Mouse (Mus musculus) heart, embryonic 10.5 days (tissue): ENCODE measurements at regions not wholly inside any gene's neighbourhood (a gene's known extent, or its start where the extent isn't known, plus 50 kb on each side); places are given as distances from the start of the nearest gene placed in this dataset.
"Not testable (repeated sequence)": the region's sequence is repeated elsewhere in the genome, so short reads cannot be mapped to it uniquely, and the experiment has no call there.

ENCODE experiments used
- DNase-seq: peaks from one replicate; pipeline ENCODE4 v3.0.0-alpha.2; 2017; ENCODE audit warnings: low spot score
- H3K27ac ChIP-seq: fragments of 300-500 bp; sonication (generic); 2 replicates; pipeline ENCODE4 v1.5.1; 2016; ENCODE audit warnings: mild to moderate bottlenecking
- H3K27me3 ChIP-seq: fragments of 300-500 bp; sonication (generic); 2 replicates; pipeline ENCODE4 v1.6.1; 2016; ENCODE audit warnings: mild to moderate bottlenecking; ENCODE audit not compliant: poor library complexity, insufficient read depth, severe bottlenecking
- H3K36me3 ChIP-seq: fragments of 300-500 bp; sonication (generic); 2 replicates; pipeline ENCODE4 v1.6.1; 2016; ENCODE audit warnings: mild to moderate bottlenecking, moderate library complexity
- H3K4me1 ChIP-seq: fragments of 300-500 bp; sonication (generic); 2 replicates; pipeline ENCODE4 v1.6.1; 2016; ENCODE audit warnings: mild to moderate bottlenecking
- H3K4me3 ChIP-seq: fragments of 300-500 bp; sonication (generic); 2 replicates; pipeline ENCODE4 v1.5.1; 2016; ENCODE audit warnings: mild to moderate bottlenecking, moderate library complexity
- H3K9me3 ChIP-seq: fragments of 300-500 bp; sonication (generic); 2 replicates; pipeline ENCODE4 v1.6.1; 2016; ENCODE audit warnings: mild to moderate bottlenecking, moderate library complexity
- WGBS: fragments of 180-500 bp; shearing (Covaris S2); methylation state at CpG from one replicate; pipeline ENCODE4 v1.1.7; 2016; 5-methylcytosine and 5-hydroxymethylcytosine counted together

GRCm38 (mm10) chr4:105690716-105691115 lies 99.0 kb upstream of the Gm12728 start:
- H3K4me1 ChIP-seq: no peaks in the 10 kb centered on the region
- no peak overlapping the region for H3K27ac ChIP-seq
- WGBS: 39% methylated on average over 3 of the region's 3 CpGs
- no peak overlapping the region for H3K4me3 ChIP-seq
- 0 out of 2 replicates have a peak, but pooled peaks cover 9% of the 10 kb centered on the region for H3K27me3 ChIP-seq
- no peak for DNase-seq
- H3K36me3 ChIP-seq: no peaks in the 10 kb centered on the region
- no peaks in the 10 kb centered on the region for H3K9me3 ChIP-seq

GRCm38 (mm10) chr4:105692380-105692779 lies 97.3 kb upstream of the Gm12728 start:
- no peak overlapping the region for H3K4me3 ChIP-seq
- H3K4me1 ChIP-seq: no peaks in the 10 kb centered on the region
- no peaks in the 10 kb centered on the region for H3K36me3 ChIP-seq
- H3K27ac ChIP-seq: no peak overlapping the region
- WGBS: 79% methylated on average over 4 of the region's 4 CpGs
- DNase-seq: no peak
- 0 out of 2 replicates have a peak, but pooled peaks cover 9% of the 10 kb centered on the region for H3K27me3 ChIP-seq
- no peaks in the 10 kb centered on the region for H3K9me3 ChIP-seq

GRCm38 (mm10) chr4:105695895-105696294 lies 93.8 kb upstream of the Gm12728 start:
- DNase-seq: no peak
- Histone ChIP-seq H3K4me1 (no peaks in the 10 kb centered on the region), H3K4me3 (no peak overlapping the region), H3K36me3 (no peaks in the 10 kb centered on the region), H3K27me3 (0 out of 2 replicates have a peak, but pooled peaks cover 8% of the 10 kb centered on the region), H3K27ac (no peak overlapping the region), H3K9me3 (no peaks in the 10 kb centered on the region)
- 82% methylated on average over 2 of the region's 2 CpGs for WGBS

- WGBS: 79% methylated on average over 4 of the region's 4 CpGs
- Histone ChIP-seq H3K9me3 (no peaks in the 10 kb centered on the region), H3K27me3 (no peaks in the 10 kb centered on the region), H3K4me3 (no peak overlapping the region), H3K27ac (no peak overlapping the region), H3K4me1 (no peaks in the 10 kb centered on the region), H3K36me3 (no peaks in the 10 kb centered on the region)
- DNase-seq: no peak
Observed at GRCm38 (mm10) chr4:105697123-105697522, 92.5 kb upstream of the Gm12728 start.

- Histone ChIP-seq H3K27ac (no peak overlapping the region), H3K4me3 (no peak overlapping the region), H3K36me3 (no peaks in the 10 kb centered on the region), H3K27me3 (no peaks in the 10 kb centered on the region), H3K9me3 (no peaks in the 10 kb centered on the region), H3K4me1 (no peaks in the 10 kb centered on the region)
- 75% methylated on average over 3 of the region's 3 CpGs for WGBS
- DNase-seq: no peak
Observed at GRCm38 (mm10) chr4:105702036-105702435, 87.6 kb upstream of the Gm12728 start.

GRCm38 (mm10) chr4:105703408-105703807 lies 86.3 kb upstream of the Gm12728 start:
- Histone ChIP-seq H3K9me3 (no peaks in the 10 kb centered on the region), H3K27me3 (no peaks in the 10 kb centered on the region), H3K36me3 (no peaks in the 10 kb centered on the region), H3K4me3 (no peak overlapping the region), H3K27ac (no peak overlapping the region), H3K4me1 (no peaks in the 10 kb centered on the region)
- 84% methylated on average over 3 of the region's 3 CpGs for WGBS
- no peak for DNase-seq

- H3K9me3 ChIP-seq: no peaks in the 10 kb centered on the region
- H3K36me3 ChIP-seq: no peaks in the 10 kb centered on the region
- H3K27me3 ChIP-seq: no peaks in the 10 kb centered on the region
- DNase-seq: no peak
- no peaks in the 10 kb centered on the region for H3K4me1 ChIP-seq
- no peak overlapping the region for H3K4me3 ChIP-seq
- H3K27ac ChIP-seq: no peak overlapping the region
- 80% methylated on average over 9 of the region's 9 CpGs for WGBS
Observed at GRCm38 (mm10) chr4:105704271-105704670, 85.4 kb upstream of the Gm12728 start.

GRCm38 (mm10) chr4:105705996-105706395 lies 83.7 kb upstream of the Gm12728 start:
- Histone ChIP-seq H3K36me3 (no peaks in the 10 kb centered on the region), H3K9me3 (no peaks in the 10 kb centered on the region), H3K27me3 (no peaks in the 10 kb centered on the region), H3K4me3 (no peak overlapping the region), H3K27ac (no peak overlapping the region), H3K4me1 (no peaks in the 10 kb centered on the region)
- WGBS: 77% methylated on average over 6 of the region's 6 CpGs
- DNase-seq: no peak

GRCm38 (mm10) chr4:105708080-105708796 lies 81.4 kb upstream of the Gm12728 start:
- no peak overlapping the region for H3K27ac ChIP-seq
- peaks cover 1% of the 10 kb centered on the region; the same call in 1 of the 2 replicates for H3K9me3 ChIP-seq
- H3K36me3 ChIP-seq: no peaks in the 10 kb centered on the region
- DNase-seq: no peak
- no peaks in the 10 kb centered on the region for H3K27me3 ChIP-seq
- H3K4me3 ChIP-seq: no peak overlapping the region
- H3K4me1 ChIP-seq: no peaks in the 10 kb centered on the region
- WGBS: 86% methylated on average over 13 of the region's 13 CpGs

- Histone ChIP-seq H3K27me3 (no peaks in the 10 kb centered on the region), H3K36me3 (no peaks in the 10 kb centered on the region), H3K9me3 (peaks cover 7% of the 10 kb centered on the region; the same call in 1 of the 2 replicates), H3K27ac (no peak overlapping the region), H3K4me3 (no peak overlapping the region), H3K4me1 (no peaks in the 10 kb centered on the region)
- WGBS: 83% methylated on average over 6 of the region's 6 CpGs
- DNase-seq: no peak
Observed at GRCm38 (mm10) chr4:105713956-105714355, 75.7 kb upstream of the Gm12728 start.

GRCm38 (mm10) chr4:105718080-105718479 lies 71.6 kb upstream of the Gm12728 start:
- Histone ChIP-seq H3K4me1 (no peaks in the 10 kb centered on the region), H3K36me3 (no peaks in the 10 kb centered on the region), H3K9me3 (peaks cover 7% of the 10 kb centered on the region; the same call in 1 of the 2 replicates), H3K4me3 (no peak overlapping the region), H3K27me3 (no peaks in the 10 kb centered on the region), H3K27ac (no peak overlapping the region)
- WGBS: 65% methylated on average over 5 of the region's 5 CpGs
- no peak for DNase-seq

- Histone ChIP-seq H3K36me3 (no peaks in the 10 kb centered on the region), H3K9me3 (no peaks in the 10 kb centered on the region), H3K27ac (no peak overlapping the region), H3K4me3 (no peak overlapping the region), H3K4me1 (no peaks in the 10 kb centered on the region), H3K27me3 (no peaks in the 10 kb centered on the region)
- DNase-seq: no peak
- WGBS: 82% methylated on average over 3 of the region's 3 CpGs
Observed at GRCm38 (mm10) chr4:105728696-105729095, 61.0 kb upstream of the Gm12728 start.

- Histone ChIP-seq H3K27me3 (no peaks in the 10 kb centered on the region), H3K4me3 (no peak overlapping the region), H3K27ac (no peak overlapping the region), H3K9me3 (no peaks in the 10 kb centered on the region), H3K36me3 (no peaks in the 10 kb centered on the region), H3K4me1 (no peaks in the 10 kb centered on the region)
- no peak for DNase-seq
- WGBS: 73% methylated on average over 2 of the region's 2 CpGs
Observed at GRCm38 (mm10) chr4:105730900-105731299, 58.8 kb upstream of the Gm12728 start.

- not testable (repeated sequence) for H3K36me3 ChIP-seq, DNase-seq
- 86% methylated on average over 7 of the region's 9 CpGs for whole genome bisulfite sequencing
Observed at GRCm38 (mm10) chr4:105735116-105735515, 54.6 kb upstream of the Gm12728 start.

More at GRCm38 (mm10) chr4:105735116-105735515, 54.6 kb upstream of the Gm12728 start:
- not testable (repeated sequence) for H3K9me3 ChIP-seq, H3K4me3 ChIP-seq, H3K27me3 ChIP-seq, H3K27ac ChIP-seq, H3K4me1 ChIP-seq
